Mouse (Mus musculus): ENCODE measurements at regions not wholly inside any gene's neighbourhood (a gene's known extent, or its start where the extent isn't known, plus 50 kb on each side); places are given as distances from the start of the nearest gene placed in this dataset.

- ATAC-seq = no peak
- Histone ChIP-seq H3K27me3 (ENCODE audit: insufficient read depth, low read length) (no peaks in the 10 kb centered on the region), H3K4me1 (ENCODE audit: insufficient read depth) (peaks cover 8% of the 10 kb centered on the region), H3K27ac (ENCODE audit: low read depth) (no peak overlapping the region), H3K4me3 (ENCODE audit: low read depth, low read length) (no peak overlapping the region), H3K9me3 (ENCODE audit: low read length) (no peaks in the 10 kb centered on the region), H3K4me2 (ENCODE audit: low read depth, low read length) (peak overlapping the region; percentile 19; the same call in 1 of the 2 replicates), H3K9ac (replicated peaks) (no peak overlapping the region), H3K36me3 (replicated peaks; ENCODE audit: insufficient read depth, low read length) (no peaks in the 10 kb centered on the region)
- TF ChIP-seq EP300 (IDR thresholded peaks at IDR 0.05; ENCODE audit: low read depth) = no peak
- TF ChIP-seq CTCF (IDR thresholded peaks at IDR 0.05; ENCODE audit: low read depth) = no peak
- DNase-seq = no peak
- 29% methylated on average over 8 of the region's 8 CpGs for WGBS (ENCODE audit: insufficient replicate concordance)
Observed at GRCm38 (mm10) chr2:128301709-128302108, 175.9 kb downstream of the Bcl2l11 start.

- ATAC-seq = no peak
- H3K36me3 ChIP-seq (replicated peaks; ENCODE audit: insufficient read depth, low read length) = no peaks in the 10 kb centered on the region
- TF ChIP-seq CTCF (IDR thresholded peaks at IDR 0.05; ENCODE audit: low read depth) (no peak), EP300 (IDR thresholded peaks at IDR 0.05; ENCODE audit: low read depth) (no peak)
Observed at GRCm38 (mm10) chr2:128304063-128304712, 178.3 kb downstream of the Bcl2l11 start.

GRCm38 (mm10) chr2:128306693-128307092, 180.9 kb downstream of the Bcl2l11 start:
- DNase-seq (no peak), ATAC-seq (no peak)
- H3K4me1 ChIP-seq (ENCODE audit: insufficient read depth) = 0 out of 2 replicates have a peak, but pooled peaks cover 2% of the 10 kb centered on the region
- no peak overlapping the region for H3K9ac ChIP-seq (replicated peaks)
- WGBS (ENCODE audit: insufficient replicate concordance) = 42% methylated on average over 6 of the region's 6 CpGs
- H3K27ac ChIP-seq (ENCODE audit: low read depth) = no peak overlapping the region
- no peaks in the 10 kb centered on the region for H3K27me3 ChIP-seq (ENCODE audit: insufficient read depth, low read length)
- TF ChIP-seq CTCF (IDR thresholded peaks at IDR 0.05; ENCODE audit: low read depth) = no peak
- TF ChIP-seq EP300 (IDR thresholded peaks at IDR 0.05; ENCODE audit: low read depth) = no peak
- no peaks in the 10 kb centered on the region for H3K9me3 ChIP-seq (ENCODE audit: low read length)
- no peak overlapping the region for H3K4me3 ChIP-seq (ENCODE audit: low read depth, low read length)
- H3K36me3 ChIP-seq (replicated peaks; ENCODE audit: insufficient read depth, low read length) = no peaks in the 10 kb centered on the region
- no peak overlapping the region for H3K4me2 ChIP-seq (ENCODE audit: low read depth, low read length)

More at GRCm38 (mm10) chr2:128304063-128304712, 178.3 kb downstream of the Bcl2l11 start:
- Histone ChIP-seq H3K9me3 (ENCODE audit: low read length) (no peaks in the 10 kb centered on the region), H3K4me2 (ENCODE audit: low read depth, low read length) (no peak overlapping the region), H3K27me3 (ENCODE audit: insufficient read depth, low read length) (no peaks in the 10 kb centered on the region), H3K4me3 (ENCODE audit: low read depth, low read length) (no peak overlapping the region), H3K9ac (replicated peaks) (no peak overlapping the region), H3K27ac (ENCODE audit: low read depth) (no peak overlapping the region), H3K4me1 (ENCODE audit: insufficient read depth) (0 out of 2 replicates have a peak, but pooled peaks cover 2% of the 10 kb centered on the region)
- WGBS (ENCODE audit: insufficient replicate concordance) = 66% methylated on average over 12 of the region's 12 CpGs
- DNase-seq = no peak

GRCm38 (mm10) chr2:128309541-128310030, 183.7 kb downstream of the Bcl2l11 start:
- Histone ChIP-seq H3K4me2 (ENCODE audit: low read depth, low read length) (no peak overlapping the region), H3K27ac (ENCODE audit: low read depth) (peak overlapping the region; percentile 22; the same call in 1 of the 2 replicates), H3K4me1 (ENCODE audit: insufficient read depth) (peaks cover 4% of the 10 kb centered on the region; the same call in 1 of the 2 replicates), H3K4me3 (ENCODE audit: low read depth, low read length) (no peak overlapping the region), H3K27me3 (ENCODE audit: insufficient read depth, low read length) (no peaks in the 10 kb centered on the region), H3K36me3 (replicated peaks; ENCODE audit: insufficient read depth, low read length) (no peaks in the 10 kb centered on the region), H3K9ac (replicated peaks) (no peak overlapping the region), H3K9me3 (ENCODE audit: low read length) (no peaks in the 10 kb centered on the region)
- ATAC-seq (no peak), DNase-seq (no peak)
- WGBS (ENCODE audit: insufficient replicate concordance) = 48% methylated on average over 10 of the region's 10 CpGs
- no peak for TF ChIP-seq CTCF (IDR thresholded peaks at IDR 0.05; ENCODE audit: low read depth)
- TF ChIP-seq EP300 (IDR thresholded peaks at IDR 0.05; ENCODE audit: low read depth) = no peak

GRCm38 (mm10) chr2:128310081-128310480, 184.2 kb downstream of the Bcl2l11 start:
- ATAC-seq (no peak), DNase-seq (no peak)
- Histone ChIP-seq H3K27ac (ENCODE audit: low read depth) (no peak overlapping the region), H3K36me3 (replicated peaks; ENCODE audit: insufficient read depth, low read length) (no peaks in the 10 kb centered on the region), H3K4me3 (ENCODE audit: low read depth, low read length) (no peak overlapping the region), H3K4me2 (ENCODE audit: low read depth, low read length) (no peak overlapping the region), H3K9ac (replicated peaks) (no peak overlapping the region), H3K27me3 (ENCODE audit: insufficient read depth, low read length) (no peaks in the 10 kb centered on the region), H3K9me3 (ENCODE audit: low read length) (no peaks in the 10 kb centered on the region), H3K4me1 (ENCODE audit: insufficient read depth) (peaks cover 4% of the 10 kb centered on the region; the same call in 1 of the 2 replicates)
- TF ChIP-seq EP300 (IDR thresholded peaks at IDR 0.05; ENCODE audit: low read depth) = no peak
- TF ChIP-seq CTCF (IDR thresholded peaks at IDR 0.05; ENCODE audit: low read depth) = no peak
- WGBS (ENCODE audit: insufficient replicate concordance) = 52% methylated on average over 5 of the region's 5 CpGs

- peak; percentile 44 for DNase-seq
Observed at GRCm38 (mm10) chr2:128312084-128312594, 186.3 kb downstream of the Bcl2l11 start.

More at GRCm38 (mm10) chr2:128312084-128312594, 186.3 kb downstream of the Bcl2l11 start:
- no peak overlapping the region for H3K9ac ChIP-seq (replicated peaks)
- TF ChIP-seq CTCF (IDR thresholded peaks at IDR 0.05; ENCODE audit: low read depth) (no peak), EP300 (IDR thresholded peaks at IDR 0.05; ENCODE audit: low read depth) (no peak)
- H3K27me3 ChIP-seq (ENCODE audit: insufficient read depth, low read length) = no peaks in the 10 kb centered on the region
- WGBS (ENCODE audit: insufficient replicate concordance) = 8% methylated on average over 14 of the region's 14 CpGs
- H3K4me1 ChIP-seq (ENCODE audit: insufficient read depth) = peaks cover 4% of the 10 kb centered on the region; the same call in 1 of the 2 replicates
- no peak overlapping the region; the same call in 1 of the 2 replicates for H3K27ac ChIP-seq (ENCODE audit: low read depth)
- H3K9me3 ChIP-seq (ENCODE audit: low read length) = no peaks in the 10 kb centered on the region
- peak overlapping the region; percentile 13; the same call in 1 of the 2 replicates for H3K4me3 ChIP-seq (ENCODE audit: low read depth, low read length)
- H3K36me3 ChIP-seq (replicated peaks; ENCODE audit: insufficient read depth, low read length) = no peaks in the 10 kb centered on the region
- peak overlapping the region; percentile 61 for H3K4me2 ChIP-seq (ENCODE audit: low read depth, low read length)
- peak; percentile 17; the same call in 1 of the 2 replicates for ATAC-seq
